Mouse (Mus musculus): ENCODE measurements at regions not wholly inside any gene's neighbourhood (a gene's known extent, or its start where the extent isn't known, plus 50 kb on each side); places are given as distances from the start of the nearest gene placed in this dataset.

DNA sequence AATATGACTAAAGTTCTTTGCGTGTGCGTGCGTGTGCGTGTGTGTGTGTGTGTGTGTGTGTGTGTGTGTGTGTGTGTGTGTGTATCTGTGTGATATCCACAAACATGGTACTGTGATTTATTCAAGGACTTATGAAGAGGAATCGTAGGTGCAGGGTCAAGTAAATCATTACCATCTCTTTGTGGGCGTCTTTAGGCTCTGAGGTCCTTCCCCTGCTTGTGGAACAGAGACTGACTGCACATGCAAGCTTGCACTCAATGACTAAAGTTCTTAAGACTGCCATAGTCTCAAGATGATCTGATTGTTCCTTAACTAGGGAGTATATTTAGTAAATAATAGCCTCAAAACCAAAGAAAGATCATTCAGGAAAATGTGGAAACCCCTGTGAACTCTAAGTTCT lies 241.1 kb downstream of the Rnf152 start:
- no peaks in the 10 kb centered on the region for H3K9me3 ChIP-seq (ENCODE audit: low read length)
- 86% methylated on average over 6 of the region's 6 CpGs for WGBS
- H3K4me1 ChIP-seq (ENCODE audit: insufficient read depth, low read depth, low read length) = no peaks in the 10 kb centered on the region
- no peaks in the 10 kb centered on the region for H3K27me3 ChIP-seq (replicated peaks; ENCODE audit: insufficient read depth, low read length)
- no peak overlapping the region for H3K4me3 ChIP-seq (ENCODE audit: low read depth, low read length)
- H3K27ac ChIP-seq (ENCODE audit: low read length) = no peak overlapping the region
- H3K36me3 ChIP-seq (ENCODE audit: insufficient read depth, low read length) = no peaks in the 10 kb centered on the region
- no peak overlapping the region for H3K9ac ChIP-seq (replicated peaks; ENCODE audit: low read depth)
- ATAC-seq = no peak
- TF ChIP-seq CTCF (IDR thresholded peaks at IDR 0.05) (no peak), EP300 (IDR thresholded peaks at IDR 0.05) (no peak)
- no peak for DNase-seq (ENCODE audit: low spot score)
- no peak overlapping the region for H3K4me2 ChIP-seq (replicated peaks; ENCODE audit: low read depth, low read length)

DNA sequence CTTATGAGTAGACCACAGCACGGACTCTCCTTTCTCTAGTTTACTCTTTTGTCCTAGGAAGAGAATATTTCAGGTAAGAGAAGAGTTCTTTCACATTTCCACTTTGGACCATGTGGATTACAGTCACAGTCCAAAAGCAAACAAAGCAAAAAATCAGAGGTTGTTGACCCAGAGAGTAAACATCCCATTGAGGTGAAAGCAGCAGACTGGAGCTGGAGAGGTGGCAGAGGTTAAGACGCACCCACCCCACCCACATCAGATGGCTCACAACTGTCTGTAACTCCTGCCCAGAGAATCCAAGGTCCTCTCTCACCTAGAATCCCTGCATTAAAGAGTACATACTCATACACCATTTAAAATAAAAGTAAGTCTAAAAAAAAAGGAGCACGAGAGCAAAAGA lies 241.7 kb downstream of the Rnf152 start:
- 72% methylated on average over 3 of the region's 3 CpGs for WGBS
- DNase-seq (ENCODE audit: low spot score) (no peak), ATAC-seq (no peak)

DNA sequence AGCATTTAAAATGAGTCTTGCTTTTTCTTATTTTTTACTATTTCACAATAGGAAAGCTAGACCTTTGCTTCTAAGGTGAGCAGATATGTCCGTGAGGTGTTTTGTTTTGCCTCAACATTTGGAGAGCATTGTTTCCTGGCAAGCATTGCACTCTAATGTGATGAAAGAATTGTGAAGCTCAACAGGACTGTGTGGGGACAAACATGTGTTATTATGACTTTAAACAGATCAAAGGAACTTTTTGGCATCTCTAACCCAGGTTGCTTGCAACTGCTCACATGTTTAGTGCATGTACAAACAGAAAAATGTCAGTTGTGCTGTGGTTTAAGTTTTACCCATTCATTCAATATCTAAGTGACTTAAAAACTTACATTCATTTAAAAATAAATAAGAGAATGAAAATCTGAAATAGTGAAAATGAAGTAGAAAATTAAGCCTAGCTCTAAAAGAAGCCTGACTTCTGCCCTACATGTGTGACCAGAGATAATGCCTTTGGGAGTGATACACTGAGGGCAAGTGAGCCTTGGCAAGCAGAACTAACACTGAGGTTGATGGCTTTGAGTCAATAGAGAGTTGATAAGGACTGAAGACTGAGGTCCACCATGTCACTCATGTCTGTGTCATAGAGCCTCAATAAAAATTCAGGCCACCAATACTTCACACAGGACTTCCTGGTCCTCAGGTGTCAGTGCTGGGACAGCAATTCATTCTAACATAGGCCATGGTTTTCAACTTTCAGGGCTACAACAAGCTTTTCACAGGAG lies 243.6 kb downstream of the Rnf152 start:
- 81% methylated on average over 1 of the region's 1 CpGs for WGBS
- H3K9me3 ChIP-seq (ENCODE audit: low read length) = no peaks in the 10 kb centered on the region
- H3K4me3 ChIP-seq (ENCODE audit: low read depth, low read length) = no peak overlapping the region
- no peak overlapping the region for H3K9ac ChIP-seq (replicated peaks; ENCODE audit: low read depth)
- DNase-seq (ENCODE audit: low spot score) (no peak), ATAC-seq (no peak)
- no peaks in the 10 kb centered on the region for H3K4me1 ChIP-seq (ENCODE audit: insufficient read depth, low read depth, low read length)
- no peak overlapping the region for H3K4me2 ChIP-seq (replicated peaks; ENCODE audit: low read depth, low read length)
- no peak for TF ChIP-seq EP300 (IDR thresholded peaks at IDR 0.05)
- no peak for TF ChIP-seq CTCF (IDR thresholded peaks at IDR 0.05)
- no peaks in the 10 kb centered on the region for H3K36me3 ChIP-seq (ENCODE audit: insufficient read depth, low read length)
- no peak overlapping the region for H3K27ac ChIP-seq (ENCODE audit: low read length)
- no peaks in the 10 kb centered on the region for H3K27me3 ChIP-seq (replicated peaks; ENCODE audit: insufficient read depth, low read length)

More for the DNA sequence above, 241.7 kb downstream of the Rnf152 start:
- no peaks in the 10 kb centered on the region for H3K36me3 ChIP-seq (ENCODE audit: insufficient read depth, low read length)
- H3K4me2 ChIP-seq (replicated peaks; ENCODE audit: low read depth, low read length) = no peak overlapping the region
- no peak overlapping the region for H3K9ac ChIP-seq (replicated peaks; ENCODE audit: low read depth)
- H3K27me3 ChIP-seq (replicated peaks; ENCODE audit: insufficient read depth, low read length) = no peaks in the 10 kb centered on the region
- no peaks in the 10 kb centered on the region for H3K9me3 ChIP-seq (ENCODE audit: low read length)
- no peaks in the 10 kb centered on the region for H3K4me1 ChIP-seq (ENCODE audit: insufficient read depth, low read depth, low read length)
- TF ChIP-seq CTCF (IDR thresholded peaks at IDR 0.05) = no peak
- TF ChIP-seq EP300 (IDR thresholded peaks at IDR 0.05) = no peak
- H3K27ac ChIP-seq (ENCODE audit: low read length) = no peak overlapping the region
- no peak overlapping the region for H3K4me3 ChIP-seq (ENCODE audit: low read depth, low read length)

DNA sequence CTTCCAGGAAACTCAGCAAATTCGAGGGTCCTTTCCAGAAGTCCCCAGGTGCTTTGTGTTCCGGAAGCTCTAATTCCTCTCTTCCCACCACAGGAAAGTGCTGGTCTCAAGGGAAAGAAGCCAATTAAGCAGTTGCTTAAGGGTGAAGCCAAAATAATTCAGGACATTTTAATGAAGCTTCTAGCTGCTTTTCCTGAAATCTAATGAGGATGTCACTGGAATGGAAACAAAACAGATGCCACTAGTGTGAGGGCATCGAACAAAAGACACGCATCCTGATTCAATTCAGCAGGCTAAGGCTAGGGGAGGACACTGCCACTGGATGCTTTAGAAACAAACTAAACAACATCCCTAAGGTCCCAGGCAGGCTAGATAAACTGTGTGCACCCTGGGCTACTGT lies 245.3 kb downstream of the Rnf152 start:
- no peak overlapping the region for H3K9ac ChIP-seq (replicated peaks; ENCODE audit: low read depth)
- no peak overlapping the region for H3K4me2 ChIP-seq (replicated peaks; ENCODE audit: low read depth, low read length)
- TF ChIP-seq CTCF (IDR thresholded peaks at IDR 0.05) = no peak
- no peak for TF ChIP-seq EP300 (IDR thresholded peaks at IDR 0.05)
- WGBS = 53% methylated on average over 4 of the region's 4 CpGs
- no peaks in the 10 kb centered on the region for H3K9me3 ChIP-seq (ENCODE audit: low read length)
- no peaks in the 10 kb centered on the region for H3K4me1 ChIP-seq (ENCODE audit: insufficient read depth, low read depth, low read length)
- H3K4me3 ChIP-seq (ENCODE audit: low read depth, low read length) = no peak overlapping the region
- DNase-seq (ENCODE audit: low spot score) (no peak), ATAC-seq (no peak)
- no peaks in the 10 kb centered on the region for H3K27me3 ChIP-seq (replicated peaks; ENCODE audit: insufficient read depth, low read length)
- no peaks in the 10 kb centered on the region for H3K36me3 ChIP-seq (ENCODE audit: insufficient read depth, low read length)
- no peak overlapping the region for H3K27ac ChIP-seq (ENCODE audit: low read length)

DNA sequence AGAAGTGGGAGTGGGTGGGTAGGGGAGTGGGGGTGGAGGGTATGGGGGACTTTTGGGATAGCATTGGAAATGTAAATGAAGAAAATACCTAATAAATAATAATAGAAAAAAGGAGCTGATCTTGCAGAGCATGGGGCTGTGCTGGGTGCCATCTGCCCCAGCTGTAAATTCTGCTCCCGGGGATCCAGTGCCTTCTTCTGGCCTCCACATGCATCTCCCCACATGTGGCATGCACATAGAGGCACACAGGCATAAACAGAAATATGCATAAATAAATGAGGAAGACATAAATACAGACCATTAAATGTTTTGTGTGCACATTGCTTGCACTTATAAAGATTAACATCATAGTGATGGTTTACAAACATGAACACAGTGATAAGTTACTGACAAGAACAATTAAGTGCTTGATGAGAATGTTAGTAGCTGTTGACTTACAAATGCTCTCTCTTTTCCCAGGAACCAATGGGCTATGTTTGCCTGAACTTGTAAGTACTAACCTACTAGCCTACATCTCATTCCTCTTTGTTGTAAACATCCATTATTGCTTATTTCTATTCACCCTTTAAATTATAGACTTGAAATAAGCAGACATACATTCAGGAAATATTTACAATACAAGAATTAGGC lies 245.8 kb downstream of the Rnf152 start:
- Histone ChIP-seq H3K27ac (ENCODE audit: low read length) (no peak overlapping the region), H3K4me1 (ENCODE audit: insufficient read depth, low read depth, low read length) (no peaks in the 10 kb centered on the region), H3K9me3 (ENCODE audit: low read length) (no peaks in the 10 kb centered on the region), H3K36me3 (ENCODE audit: insufficient read depth, low read length) (no peaks in the 10 kb centered on the region), H3K4me3 (ENCODE audit: low read depth, low read length) (no peak overlapping the region), H3K4me2 (replicated peaks; ENCODE audit: low read depth, low read length) (no peak overlapping the region), H3K27me3 (replicated peaks; ENCODE audit: insufficient read depth, low read length) (no peaks in the 10 kb centered on the region), H3K9ac (replicated peaks; ENCODE audit: low read depth) (no peak overlapping the region)
- TF ChIP-seq CTCF (IDR thresholded peaks at IDR 0.05) (no peak), EP300 (IDR thresholded peaks at IDR 0.05) (no peak)
- DNase-seq (ENCODE audit: low spot score) = no peak
- ATAC-seq = no peak
- 58% methylated on average over 1 of the region's 1 CpGs for WGBS

DNA sequence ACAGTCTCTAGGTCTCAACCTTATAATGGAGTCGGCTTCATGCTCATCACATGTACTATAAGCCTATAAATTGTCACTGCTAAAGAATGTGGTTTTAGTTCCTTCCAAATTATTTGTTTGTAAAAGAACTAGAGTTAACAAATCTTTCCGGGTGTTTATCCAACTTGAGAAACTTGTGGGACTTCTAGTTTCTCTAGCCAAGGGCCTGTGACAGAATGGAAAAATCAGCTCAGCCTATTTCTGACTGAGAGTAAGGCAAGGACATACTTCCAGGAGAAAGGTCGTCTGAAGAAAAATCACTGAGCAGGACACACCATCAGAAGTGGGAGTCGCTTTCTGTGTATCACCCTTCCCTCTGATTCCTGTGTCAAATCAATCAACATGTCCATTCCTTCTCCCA lies 248.7 kb downstream of the Rnf152 start:
- TF ChIP-seq CTCF (IDR thresholded peaks at IDR 0.05) = no peak
- TF ChIP-seq EP300 (IDR thresholded peaks at IDR 0.05) = no peak
- H3K4me1 ChIP-seq (ENCODE audit: insufficient read depth, low read depth, low read length) = no peaks in the 10 kb centered on the region
- no peak for DNase-seq (ENCODE audit: low spot score)
- ATAC-seq = no peak
- no peak overlapping the region for H3K27ac ChIP-seq (ENCODE audit: low read length)
- H3K4me2 ChIP-seq (replicated peaks; ENCODE audit: low read depth, low read length) = no peak overlapping the region
- no peaks in the 10 kb centered on the region for H3K27me3 ChIP-seq (replicated peaks; ENCODE audit: insufficient read depth, low read length)
- no peaks in the 10 kb centered on the region for H3K9me3 ChIP-seq (ENCODE audit: low read length)
- no peak overlapping the region for H3K4me3 ChIP-seq (ENCODE audit: low read depth, low read length)
- 47% methylated on average over 4 of the region's 4 CpGs for WGBS
- no peaks in the 10 kb centered on the region for H3K36me3 ChIP-seq (ENCODE audit: insufficient read depth, low read length)
- no peak overlapping the region for H3K9ac ChIP-seq (replicated peaks; ENCODE audit: low read depth)
